Mouse (Mus musculus) liver, adult 2 months (tissue): ENCODE data around the gene Ppp1r11. TPM values are rescaled to one million over a fixed set of nuclear protein-coding genes. Genes with fewer than 3 reads are reported as not detected.

Experiments used
- DNase-seq: peaks from one replicate; pipeline ENCODE4 v3.0.0-alpha.2; 2011; ENCODE audit warnings: low read depth, low spot score; ENCODE audit errors: extremely low read depth
- H3K27ac ChIP-seq: fragments of 200-500 bp; replicated peaks from 2 replicates; pipeline ENCODE4 v1.5.1; 2012; ENCODE audit warnings: low read depth, mild to moderate bottlenecking, control low read depth, inconsistent platforms, low read length; ENCODE audit not compliant: insufficient read depth
- H3K27me3 ChIP-seq: fragments of 200-500 bp; 2 replicates; pipeline ENCODE4 v1.6.1; 2012; ENCODE audit warnings: mild to moderate bottlenecking, moderate library complexity, low read length, inconsistent platforms; ENCODE audit not compliant: control insufficient read depth, insufficient read depth
- H3K36me3 ChIP-seq: fragments of 200-500 bp; 2 replicates; pipeline ENCODE4 v1.6.1; 2012; ENCODE audit warnings: low read length, inconsistent platforms; ENCODE audit not compliant: control insufficient read depth, insufficient read depth
- H3K4me1 ChIP-seq: fragments of 200-500 bp; 2 replicates; pipeline ENCODE4 v1.6.1; 2011; ENCODE audit warnings: low read length; ENCODE audit not compliant: control insufficient read depth, insufficient read depth
- H3K4me3 ChIP-seq: fragments of 200-500 bp; 2 replicates; pipeline ENCODE4 v1.5.1; 2011; ENCODE audit warnings: low read depth, mild to moderate bottlenecking, control low read depth, low read length, moderate library complexity; ENCODE audit not compliant: insufficient read depth
- H3K79me2 ChIP-seq: fragments of 200-500 bp; 2 replicates; pipeline ENCODE4 v1.6.1; 2012; ENCODE audit warnings: inconsistent platforms, mild to moderate bottlenecking, low read length, moderate library complexity; ENCODE audit not compliant: control insufficient read depth, insufficient read depth
- H3K9ac ChIP-seq: fragments of 200-500 bp; 2 replicates; pipeline ENCODE4 v1.6.1; 2012; ENCODE audit warnings: low read depth, mild to moderate bottlenecking, control low read depth, inconsistent platforms, low read length
- CTCF ChIP-seq: fragments of 200-500 bp; IDR thresholded peaks from 2 replicates; pipeline ENCODE4 v1.5.1; 2011; ENCODE audit warnings: low read depth, low read length, control low read depth
- POLR2A ChIP-seq: fragments of 200-500 bp; IDR thresholded peaks from 2 replicates; pipeline ENCODE4 v1.6.1; 2011; ENCODE audit warnings: low read length, control low read depth; ENCODE audit not compliant: insufficient read depth; ENCODE audit errors: extremely low read depth
- WGBS: fragments of 180-500 bp; shearing (Covaris S2); methylation state at CpG from one replicate; pipeline ENCODE4 v1.1.7; 2018; 5-methylcytosine and 5-hydroxymethylcytosine counted together
- polyA plus RNA-seq: library from polyadenylated mRNA; depleted of rRNA; stranded (reverse); fragments of >200 nt; gene quantifications from 2 replicates; pipeline ENCODE4 v1.2.3, GENCODE M21; 2012
- total RNA-seq: library from RNA; depleted of rRNA; stranded (reverse); fragments of >200 nt; gene quantifications from 2 replicates; pipeline ENCODE4 v1.2.3, GENCODE M21; 2014

The Ppp1r11 gene
- total and polyA plus RNA-seq, 2 experiments = 24.2 to 37.7 TPM

DNA sequence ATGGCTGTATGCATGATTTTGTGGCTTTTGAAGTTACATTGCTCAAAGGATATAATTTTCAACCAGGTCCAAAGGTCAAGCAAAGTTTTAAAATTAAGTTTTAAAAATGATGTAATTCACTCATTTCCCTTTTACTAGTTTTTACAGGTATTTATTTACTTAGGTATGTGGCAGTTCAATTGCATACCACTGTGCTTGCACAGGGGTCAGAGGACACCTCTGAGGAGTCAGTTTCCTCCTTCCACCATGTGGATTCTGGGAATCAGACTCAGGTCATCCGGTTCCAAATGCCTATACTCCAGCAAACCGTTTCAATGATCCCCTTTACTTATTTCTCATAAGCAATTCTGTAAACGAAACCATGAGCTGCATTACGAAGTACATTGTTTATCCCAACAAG lies 28.8 kb downstream of the Ppp1r11 start:
- H3K27ac ChIP-seq = no peak overlapping the region
- H3K4me3 ChIP-seq = no peak overlapping the region
- no peak overlapping the region for H3K9ac ChIP-seq
- no peaks in the 10 kb centered on the region for H3K79me2 ChIP-seq
- 74% methylated on average over 4 of the region's 4 CpGs for WGBS
- no peak for DNase-seq
- H3K4me1 ChIP-seq = no peaks in the 10 kb centered on the region
- H3K27me3 ChIP-seq = no peaks in the 10 kb centered on the region
- TF ChIP-seq POLR2A (no peak), CTCF (no peak)
- no peaks in the 10 kb centered on the region for H3K36me3 ChIP-seq

DNA sequence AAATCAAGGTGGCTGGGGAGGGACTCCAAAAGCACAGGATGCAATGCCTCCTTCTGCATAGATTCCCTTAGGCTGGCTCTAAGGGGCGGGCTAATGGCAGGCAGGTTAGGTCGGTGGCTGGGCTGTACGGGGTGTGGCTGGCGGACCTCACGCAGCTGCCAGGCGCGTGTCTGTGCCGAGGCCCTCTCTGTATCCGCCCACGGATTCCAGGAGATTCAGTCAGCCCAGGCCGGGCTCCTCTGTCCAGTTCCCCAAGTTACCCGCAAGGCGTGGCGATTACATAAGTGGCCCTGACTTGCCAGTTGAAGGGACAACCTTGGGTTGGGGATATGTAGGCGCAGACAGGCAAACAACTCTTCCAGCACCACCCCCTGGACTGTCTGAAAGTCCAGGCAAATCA lies 31.3 kb downstream of the Ppp1r11 start:
- Histone ChIP-seq H3K4me3 (no peak overlapping the region), H3K27me3 (no peaks in the 10 kb centered on the region), H3K79me2 (no peaks in the 10 kb centered on the region), H3K36me3 (no peaks in the 10 kb centered on the region), H3K27ac (no peak overlapping the region), H3K9ac (no peak overlapping the region), H3K4me1 (no peaks in the 10 kb centered on the region)
- 38% methylated on average over 15 of the region's 15 CpGs for WGBS
- DNase-seq = peak; percentile 4
- no peak for TF ChIP-seq POLR2A
- TF ChIP-seq CTCF = no peak

GRCm38 (mm10) chr17:36915076-36915475 lies 36.5 kb downstream of the Ppp1r11 start:
- no peak overlapping the region for H3K9ac ChIP-seq
- H3K4me3 ChIP-seq = no peak overlapping the region
- H3K36me3 ChIP-seq = no peaks in the 10 kb centered on the region
- DNase-seq = peak; percentile 37
- peak; percentile 77 for TF ChIP-seq CTCF
- TF ChIP-seq POLR2A = no peak
- H3K27ac ChIP-seq = no peak overlapping the region
- no peaks in the 10 kb centered on the region for H3K79me2 ChIP-seq
- WGBS = 10% methylated on average over 9 of the region's 9 CpGs
- H3K4me1 ChIP-seq = no peaks in the 10 kb centered on the region; the same call in 1 of the 2 replicates
- H3K27me3 ChIP-seq = no peaks in the 10 kb centered on the region

DNA sequence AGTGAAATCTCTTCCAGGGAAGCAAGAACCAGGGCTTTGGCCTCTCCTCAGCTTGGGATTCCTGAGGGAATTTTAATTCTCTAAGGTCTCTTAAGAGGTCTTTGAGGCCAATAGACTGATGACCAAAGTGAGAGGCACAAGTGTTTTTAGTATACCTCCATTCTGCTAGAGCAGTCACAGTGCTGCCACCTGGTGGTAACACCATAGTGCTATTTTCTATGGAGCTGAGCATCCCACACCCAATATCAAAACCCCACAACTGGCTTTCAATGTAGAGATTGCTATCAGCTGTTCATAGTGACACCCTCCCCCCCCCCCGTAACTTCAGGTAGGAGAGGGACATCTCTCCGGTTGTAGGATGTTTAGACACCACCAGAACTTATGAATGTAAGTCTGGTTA lies 37.4 kb downstream of the Ppp1r11 start:
- WGBS = 12% methylated on average over 2 of the region's 2 CpGs
- Histone ChIP-seq H3K27ac (no peak overlapping the region), H3K4me1 (no peaks in the 10 kb centered on the region; the same call in 1 of the 2 replicates), H3K79me2 (no peaks in the 10 kb centered on the region), H3K36me3 (no peaks in the 10 kb centered on the region), H3K9ac (no peak overlapping the region), H3K27me3 (no peaks in the 10 kb centered on the region), H3K4me3 (no peak overlapping the region)
- peak; percentile 66 for TF ChIP-seq CTCF
- TF ChIP-seq POLR2A = no peak
- DNase-seq = peak; percentile 62

DNA sequence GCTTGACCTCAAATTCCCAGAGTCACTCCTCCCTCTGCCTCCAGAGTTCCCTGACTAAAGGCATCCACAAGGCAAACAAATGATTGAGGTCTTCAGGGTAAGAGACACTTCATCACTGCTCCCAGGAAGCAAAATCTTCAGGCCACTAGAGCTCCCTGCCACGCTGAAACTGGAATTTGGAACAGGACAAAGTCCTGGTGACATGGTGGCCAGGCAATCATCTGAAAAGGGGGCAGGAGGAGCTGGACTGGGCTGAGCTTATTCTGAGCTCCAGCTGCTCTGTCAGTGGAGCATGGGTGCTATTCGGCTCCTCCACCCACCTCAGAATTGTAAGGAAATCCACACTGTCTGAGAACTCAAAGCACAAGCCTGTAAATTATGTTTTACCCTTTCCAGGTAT lies 39.5 kb downstream of the Ppp1r11 start:
- Histone ChIP-seq H3K4me3 (no peak overlapping the region), H3K36me3 (no peaks in the 10 kb centered on the region), H3K79me2 (no peaks in the 10 kb centered on the region), H3K9ac (no peak overlapping the region), H3K27me3 (no peaks in the 10 kb centered on the region), H3K4me1 (no peaks in the 10 kb centered on the region; the same call in 1 of the 2 replicates), H3K27ac (no peak overlapping the region)
- WGBS = 48% methylated on average over 2 of the region's 2 CpGs
- peak; percentile 14 for DNase-seq
- TF ChIP-seq CTCF = no peak
- TF ChIP-seq POLR2A = no peak

DNA sequence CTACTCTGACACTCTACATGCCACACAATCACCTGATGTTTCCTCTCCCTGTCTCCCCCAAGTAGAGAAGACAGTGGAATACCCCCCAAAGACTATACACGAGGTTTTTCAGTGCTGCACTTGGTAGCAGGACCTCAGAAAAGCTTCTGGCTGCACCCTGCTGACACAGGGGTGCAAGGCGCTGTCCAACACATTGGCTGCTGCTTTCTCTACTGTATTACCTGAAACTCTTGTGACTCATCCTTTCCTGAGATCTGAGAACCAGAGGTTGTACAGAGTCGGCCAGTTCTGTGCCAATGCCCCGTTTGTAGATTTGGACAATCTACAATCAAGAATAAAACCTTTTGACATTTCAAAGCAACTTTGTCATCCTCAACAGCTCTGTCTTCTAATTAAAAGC lies 41.7 kb downstream of the Ppp1r11 start:
- Histone ChIP-seq H3K9ac (no peak overlapping the region), H3K27me3 (no peaks in the 10 kb centered on the region), H3K79me2 (no peaks in the 10 kb centered on the region), H3K4me3 (no peak overlapping the region), H3K36me3 (no peaks in the 10 kb centered on the region), H3K27ac (no peak overlapping the region), H3K4me1 (no peaks in the 10 kb centered on the region)
- DNase-seq = no peak
- 50% methylated on average over 4 of the region's 4 CpGs for WGBS
- TF ChIP-seq POLR2A (no peak), CTCF (no peak)
